Mouse (Mus musculus) urinary bladder, postnatal 14 days (tissue): Measurements from ENCODE around the gene Nanog.
"Not testable (repeated sequence)": the region's sequence is repeated elsewhere in the genome, so short reads cannot be mapped to it uniquely, and the experiment has no call there.

ENCODE experiments used
- DNase-seq: peaks from one replicate; pipeline ENCODE4 v3.0.0; 2021; ENCODE audit warnings: low spot score

The Nanog gene

DNA sequence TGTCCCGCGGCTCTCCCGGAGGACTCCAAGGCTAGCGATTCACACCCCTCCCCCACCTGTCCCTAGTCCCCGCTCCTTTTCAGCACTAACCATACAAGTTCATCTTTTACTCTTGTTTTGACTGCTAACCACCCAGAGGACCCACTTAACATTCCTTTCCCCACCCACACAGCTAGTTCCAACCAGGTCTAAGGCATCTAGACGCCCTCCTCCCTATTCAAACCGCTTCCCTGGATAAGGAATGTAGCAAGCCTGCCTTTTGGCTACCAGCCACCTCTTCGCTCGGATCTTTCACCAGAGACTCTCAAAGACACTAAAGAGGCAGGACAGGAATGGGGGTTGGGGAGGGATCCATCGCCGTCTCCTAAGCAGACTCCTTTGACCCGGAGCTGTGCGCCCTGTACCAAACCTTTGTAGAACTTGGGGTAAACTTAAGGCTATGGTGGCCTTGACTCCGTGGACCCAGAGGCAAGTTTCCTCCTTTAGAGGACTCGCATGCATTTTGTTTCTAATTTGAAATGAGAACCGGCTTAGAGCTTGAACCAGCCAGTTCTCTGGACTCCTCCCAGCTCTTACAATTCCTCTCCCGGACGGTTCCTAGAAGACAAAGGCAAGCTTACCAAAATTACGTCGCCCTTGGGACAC lies 4.7 kb upstream of the Nanog start:
- DNase-seq = peak; percentile 40

DNA sequence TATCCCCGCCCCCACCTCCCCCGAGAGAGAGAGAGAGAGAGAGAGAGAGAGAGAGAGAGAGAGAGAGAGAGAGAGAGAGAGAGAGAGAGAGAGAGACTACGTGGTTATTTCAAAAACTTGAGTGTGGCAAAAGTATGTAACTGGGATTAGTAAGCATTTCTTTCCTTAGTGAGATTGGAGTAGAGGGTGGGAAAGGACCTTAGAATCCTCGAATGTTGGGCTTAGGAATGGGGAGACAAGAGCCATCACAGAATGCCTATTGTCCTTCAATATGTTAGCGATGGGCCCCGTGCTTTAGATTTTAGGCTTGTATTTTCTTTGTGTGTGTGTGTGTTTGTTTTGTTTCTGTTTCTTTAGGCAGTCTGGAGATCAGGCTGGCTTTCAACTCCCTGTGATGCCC lies 4.0 kb upstream of the Nanog start:
- DNase-seq = no peak

DNA sequence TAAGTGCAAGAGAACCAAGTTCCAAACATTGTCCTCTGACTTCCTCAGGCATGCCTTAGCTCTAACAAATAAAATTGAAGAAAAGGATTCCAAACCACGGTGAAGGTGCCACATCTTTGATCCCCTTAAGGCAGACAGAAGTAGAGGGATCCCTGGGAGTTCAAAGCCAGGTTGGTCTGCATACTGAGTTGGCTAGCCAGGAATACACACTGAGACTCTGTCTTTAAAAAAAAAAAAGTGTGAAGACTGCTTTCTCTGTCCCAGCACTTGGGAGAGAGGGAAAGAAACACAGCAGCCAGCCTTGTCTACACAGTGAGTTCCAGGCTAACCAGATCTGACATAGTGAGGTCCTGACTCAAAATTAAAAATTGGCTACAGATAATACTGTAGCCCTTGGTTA lies 3.6 kb upstream of the Nanog start:
- no peak for DNase-seq

DNA sequence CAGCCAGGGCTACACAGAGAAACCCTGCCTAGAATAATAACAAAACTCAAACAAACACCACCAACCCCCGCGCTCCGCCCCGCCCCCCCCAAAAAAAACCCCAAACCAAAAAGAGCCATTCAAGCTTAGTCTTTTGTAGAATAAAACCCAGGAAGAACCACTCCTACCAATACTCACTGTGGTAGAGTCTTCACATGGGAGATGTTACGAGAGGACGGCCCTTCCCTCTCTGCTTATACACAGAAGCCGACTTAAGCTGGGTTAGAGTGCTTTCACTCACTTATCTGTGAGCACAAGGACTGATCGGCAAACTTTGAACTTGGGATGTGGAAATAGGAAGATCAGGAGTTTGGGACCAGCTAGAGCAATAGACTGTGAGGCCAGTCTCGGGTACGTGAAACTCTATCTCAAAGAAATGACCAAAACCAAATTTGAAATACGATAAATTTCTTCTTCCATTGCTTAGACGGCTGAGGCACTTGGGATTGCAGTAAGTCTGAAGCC lies 900 bp upstream of the Nanog start:
- no peak for DNase-seq

DNA sequence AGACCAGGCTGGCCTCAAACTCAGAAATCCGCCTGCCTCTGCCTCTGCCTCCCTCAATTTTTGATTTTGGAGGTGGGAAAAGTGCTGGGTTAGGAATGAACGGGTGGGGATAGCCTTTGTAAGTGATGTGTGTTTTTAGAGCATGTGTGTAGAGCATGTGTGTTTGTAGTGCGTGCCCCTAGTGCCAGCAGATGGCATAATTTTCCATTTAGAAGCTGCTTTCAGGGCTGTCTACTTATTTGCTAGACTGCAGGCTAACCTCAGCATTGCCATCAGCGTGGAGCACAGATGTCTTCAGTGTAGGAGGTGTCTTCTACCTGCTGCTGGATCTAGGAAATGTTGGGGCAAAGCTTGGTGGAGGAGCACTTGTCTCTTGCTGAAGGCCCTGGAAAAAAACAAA lies 1.5 kb downstream of the Nanog start:
- DNase-seq = no peak

DNA sequence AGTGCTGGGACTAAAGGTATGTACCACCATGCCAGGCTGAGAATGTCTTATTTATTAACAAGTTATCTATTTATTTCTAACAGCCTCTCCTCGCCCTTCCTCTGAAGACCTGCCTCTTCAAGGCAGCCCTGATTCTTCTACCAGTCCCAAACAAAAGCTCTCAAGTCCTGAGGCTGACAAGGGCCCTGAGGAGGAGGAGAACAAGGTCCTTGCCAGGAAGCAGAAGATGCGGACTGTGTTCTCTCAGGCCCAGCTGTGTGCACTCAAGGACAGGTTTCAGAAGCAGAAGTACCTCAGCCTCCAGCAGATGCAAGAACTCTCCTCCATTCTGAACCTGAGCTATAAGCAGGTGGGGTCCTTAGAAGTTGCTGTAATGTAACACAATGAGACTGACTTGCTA lies 4.2 kb downstream of the Nanog start:
- DNase-seq = no peak

DNA sequence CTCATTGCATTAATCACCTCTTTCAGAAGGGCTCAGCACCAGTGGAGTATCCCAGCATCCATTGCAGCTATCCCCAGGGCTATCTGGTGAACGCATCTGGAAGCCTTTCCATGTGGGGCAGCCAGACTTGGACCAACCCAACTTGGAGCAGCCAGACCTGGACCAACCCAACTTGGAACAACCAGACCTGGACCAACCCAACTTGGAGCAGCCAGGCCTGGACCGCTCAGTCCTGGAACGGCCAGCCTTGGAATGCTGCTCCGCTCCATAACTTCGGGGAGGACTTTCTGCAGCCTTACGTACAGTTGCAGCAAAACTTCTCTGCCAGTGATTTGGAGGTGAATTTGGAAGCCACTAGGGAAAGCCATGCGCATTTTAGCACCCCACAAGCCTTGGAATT lies 5.8 kb downstream of the Nanog start:
- not testable (repeated sequence) for DNase-seq

DNA sequence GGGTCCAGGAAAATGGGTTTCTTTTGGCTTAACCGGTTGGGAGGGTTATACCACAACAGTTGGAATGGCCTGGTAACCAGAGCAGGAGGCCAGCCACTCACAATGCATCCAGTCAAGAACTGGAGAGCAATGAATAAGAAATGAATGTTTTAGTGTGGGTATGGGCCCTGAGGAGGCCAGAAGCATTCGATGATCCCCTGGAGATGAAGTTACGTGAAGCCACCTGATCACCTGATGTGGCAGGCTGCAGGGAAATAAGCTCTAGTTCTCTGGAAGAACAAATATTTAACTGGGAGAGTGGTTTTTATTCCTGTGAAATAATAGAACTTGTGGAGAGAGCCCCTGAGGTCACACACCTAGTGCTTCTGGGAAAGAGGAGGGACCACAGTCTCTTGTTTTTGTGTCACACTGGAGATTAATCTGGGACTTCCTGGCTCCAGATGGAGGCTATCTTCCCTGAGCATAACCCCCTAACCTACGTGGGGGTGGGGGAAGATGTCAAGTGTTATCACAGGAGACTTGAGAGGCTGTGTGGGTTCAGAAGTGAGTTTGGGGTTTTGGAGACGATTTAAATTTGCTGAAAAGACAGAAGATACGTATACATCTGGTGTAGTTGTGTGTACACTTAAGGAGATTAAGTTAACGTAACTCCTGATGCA lies 7.5 kb downstream of the Nanog start:
- DNase-seq = no peak

DNA sequence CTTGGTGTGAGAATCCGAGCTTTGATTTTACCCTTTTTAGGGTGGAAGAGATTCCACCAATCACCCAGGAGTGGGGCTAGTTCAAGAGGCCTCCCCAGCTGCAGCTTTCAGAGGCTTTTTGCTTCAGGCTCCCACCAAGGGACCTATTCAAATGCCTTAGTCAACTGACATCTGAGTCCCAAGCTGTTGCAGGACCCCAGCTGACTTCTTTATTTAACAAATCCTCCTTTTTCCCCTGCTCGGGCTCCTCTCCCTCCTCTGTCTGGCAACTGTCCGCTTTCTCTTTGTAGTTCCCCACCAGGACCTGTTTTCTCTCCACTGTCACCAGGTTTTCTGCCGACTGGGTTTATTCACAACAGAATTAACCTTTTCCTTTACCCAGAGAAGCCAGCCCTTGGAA lies 8.6 kb downstream of the Nanog start:
- no peak for DNase-seq

DNA sequence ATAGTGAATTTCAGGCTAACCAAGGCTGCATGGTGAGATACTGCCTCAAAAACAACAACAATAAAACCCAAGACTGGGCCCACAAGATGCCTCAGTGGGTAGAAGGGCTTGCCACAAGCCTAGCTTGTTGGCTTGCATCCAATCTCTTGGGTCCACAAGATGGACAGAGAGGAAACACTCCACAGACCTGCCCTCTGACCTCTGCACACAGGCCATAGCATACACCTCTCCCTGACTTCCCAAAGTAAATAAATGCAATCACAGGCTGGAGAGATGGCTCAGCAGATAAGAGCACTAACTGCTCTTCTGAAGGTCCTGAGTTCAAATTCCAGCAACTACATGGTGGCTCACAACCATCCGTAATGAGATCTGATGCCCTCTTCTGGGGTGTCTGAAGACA lies 10.9 kb downstream of the Nanog start:
- not testable (repeated sequence) for DNase-seq

DNA sequence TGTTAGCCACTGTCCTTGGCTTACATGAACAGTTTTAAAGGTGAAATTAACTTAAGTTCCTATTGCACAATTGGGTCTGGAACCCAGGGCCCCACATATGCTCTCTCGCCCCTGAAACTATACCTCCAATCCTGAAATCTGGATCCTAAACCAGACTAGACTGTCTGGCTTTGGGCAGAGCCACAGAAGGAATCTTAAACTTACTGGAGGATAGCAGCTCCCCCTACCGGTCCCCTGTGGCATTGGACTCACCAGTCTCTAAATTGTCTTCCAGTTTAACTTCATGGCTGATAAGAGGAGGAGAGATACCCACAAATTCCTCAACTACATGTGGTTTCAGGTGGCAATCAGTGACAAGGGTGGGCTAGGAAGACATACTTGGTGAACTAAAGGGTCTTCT lies 12.7 kb downstream of the Nanog start:
- peak; percentile 66 for DNase-seq

DNA sequence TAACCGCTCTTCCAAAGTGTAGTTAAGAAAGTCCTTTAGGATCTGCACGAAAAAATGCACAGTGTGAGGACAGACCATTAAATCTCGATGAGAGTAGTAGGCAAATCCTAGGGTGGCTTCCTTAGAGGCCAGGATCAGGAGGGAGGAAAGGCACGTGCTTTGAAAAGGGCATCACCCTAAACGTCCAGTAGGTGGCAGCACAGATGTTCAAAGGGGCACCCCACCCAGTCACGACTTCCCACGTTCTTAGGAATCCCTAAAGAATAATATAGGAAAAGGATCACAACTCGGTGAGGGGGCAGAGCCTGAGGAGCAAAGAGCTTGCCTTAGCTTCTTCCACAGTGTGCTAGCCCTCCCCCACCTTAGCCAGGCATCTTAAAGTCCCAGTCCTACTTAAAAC lies 32.7 kb downstream of the Nanog start:
- DNase-seq = peak; percentile 77

DNA sequence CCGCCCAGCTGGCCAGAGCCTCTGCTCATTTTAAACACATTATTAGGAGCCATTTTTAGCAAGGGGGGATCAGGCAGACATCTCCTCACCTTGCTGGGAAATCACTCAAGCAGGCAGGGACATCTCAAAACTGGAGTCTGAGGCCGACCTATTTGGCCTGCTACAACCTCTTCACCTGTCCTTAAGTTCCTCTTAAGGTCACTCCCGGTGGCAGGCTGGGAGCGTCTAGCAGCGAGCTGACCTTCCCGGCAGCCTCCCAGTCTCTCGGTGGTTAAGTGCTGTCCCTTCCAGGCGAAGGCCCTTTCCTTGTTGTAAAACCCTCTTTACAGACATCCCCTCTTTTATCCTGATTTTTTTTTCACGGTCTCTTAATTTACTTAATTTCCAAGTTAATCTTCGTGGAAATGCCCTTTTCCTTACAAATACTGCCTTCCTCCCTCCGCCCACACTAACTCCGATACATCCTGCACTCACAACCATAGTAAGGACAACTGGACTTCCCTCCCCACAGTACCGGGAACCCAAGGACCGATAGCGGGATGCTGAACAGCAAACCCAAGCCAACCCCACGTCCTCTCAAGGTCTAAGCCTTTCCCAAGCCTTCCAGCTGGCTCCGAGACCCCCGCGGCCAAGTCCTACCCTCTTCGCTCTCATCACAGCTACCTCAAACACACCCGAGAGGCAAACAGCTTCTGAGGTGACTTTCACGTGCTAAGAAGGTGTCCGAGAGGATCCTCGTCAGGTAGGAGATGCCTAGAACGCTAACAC lies 34.4 kb downstream of the Nanog start:
- DNase-seq = no peak

DNA sequence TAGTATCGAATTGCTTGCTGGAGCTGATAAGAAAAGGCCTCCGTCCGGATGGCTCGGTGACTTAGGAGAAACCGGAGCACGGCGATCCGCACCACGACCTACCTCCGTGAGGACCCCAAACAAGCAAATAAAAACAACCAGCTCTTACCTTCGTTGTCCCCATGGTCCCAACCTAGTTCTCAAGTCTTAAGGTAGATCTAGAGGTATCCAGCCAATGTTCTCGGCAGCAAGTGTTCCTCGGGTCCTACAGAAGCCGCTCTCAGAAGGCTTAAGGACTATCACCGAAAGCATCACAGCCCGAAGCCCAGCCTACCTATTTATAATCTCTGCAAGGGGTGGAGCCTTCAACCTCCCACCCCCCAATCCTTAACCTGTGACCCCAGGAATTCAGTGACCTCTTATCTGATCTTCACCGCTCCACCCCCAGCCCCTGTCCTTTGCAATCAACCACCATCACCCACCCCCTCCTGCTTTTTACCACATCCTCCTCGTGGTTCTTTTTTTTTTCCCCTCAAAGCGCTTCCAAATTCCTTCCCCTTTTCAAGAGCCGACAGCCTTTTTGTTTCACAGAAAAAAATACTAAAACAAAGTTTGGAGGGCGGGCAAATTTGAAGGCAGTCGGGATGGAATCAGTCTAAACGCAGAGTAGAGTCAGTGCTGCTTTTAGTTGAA lies 35.1 kb downstream of the Nanog start:
- DNase-seq = no peak

DNA sequence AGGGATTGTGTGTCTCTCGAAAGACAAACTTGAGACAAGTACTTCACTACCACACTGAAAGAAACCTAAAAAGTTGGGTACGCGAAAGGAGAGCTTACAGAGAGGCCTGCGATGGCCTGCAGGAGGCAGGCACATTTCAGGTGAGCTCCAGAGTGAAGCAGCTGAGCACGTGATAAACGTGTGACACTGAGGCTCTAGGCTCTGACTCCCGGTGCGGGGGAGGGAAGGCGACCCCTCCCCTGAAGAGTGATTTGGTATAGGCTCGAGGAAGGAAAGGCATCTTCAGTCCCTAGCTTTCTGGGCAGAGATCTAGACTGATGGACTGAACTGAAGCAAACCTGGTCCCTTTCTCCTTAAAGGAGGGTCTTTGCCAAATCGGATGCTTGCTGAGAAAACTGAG lies 36.1 kb downstream of the Nanog start:
- no peak for DNase-seq

DNA sequence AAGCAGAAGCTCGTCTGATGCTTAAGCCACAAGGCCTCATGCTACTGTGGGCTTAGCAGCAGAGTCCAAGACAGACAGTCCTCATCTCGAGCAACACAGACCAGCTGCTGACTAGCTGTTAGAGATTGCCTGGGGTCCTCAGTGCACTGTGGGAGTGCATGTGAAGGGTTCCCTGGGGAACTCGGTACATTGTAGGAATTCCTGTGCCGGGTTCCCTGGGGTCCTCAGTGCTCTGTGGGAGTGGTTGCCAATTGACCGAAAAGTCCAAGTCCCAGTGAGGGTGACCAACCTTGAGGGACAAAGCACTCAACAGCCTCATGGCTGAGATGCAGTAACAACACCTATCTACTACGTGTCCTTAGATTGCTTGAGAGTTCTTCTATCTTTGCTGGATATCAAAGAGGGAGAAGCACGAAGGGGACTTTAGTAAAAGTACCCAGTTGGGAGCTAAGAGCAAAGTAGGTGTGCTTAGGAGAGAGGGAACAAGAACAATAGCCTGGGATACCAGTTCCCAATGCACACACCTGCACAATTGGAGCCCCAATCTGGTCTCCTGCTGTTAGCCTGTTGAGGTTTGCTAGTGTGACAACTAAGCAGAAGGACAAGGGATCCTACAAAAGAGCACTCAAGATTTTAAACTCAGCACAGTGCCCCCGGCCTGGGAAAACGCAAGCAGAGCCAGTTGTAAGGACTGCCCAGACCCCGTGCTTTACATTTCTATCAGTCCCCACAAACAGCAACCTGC lies 37.4 kb downstream of the Nanog start:
- no peak for DNase-seq

DNA sequence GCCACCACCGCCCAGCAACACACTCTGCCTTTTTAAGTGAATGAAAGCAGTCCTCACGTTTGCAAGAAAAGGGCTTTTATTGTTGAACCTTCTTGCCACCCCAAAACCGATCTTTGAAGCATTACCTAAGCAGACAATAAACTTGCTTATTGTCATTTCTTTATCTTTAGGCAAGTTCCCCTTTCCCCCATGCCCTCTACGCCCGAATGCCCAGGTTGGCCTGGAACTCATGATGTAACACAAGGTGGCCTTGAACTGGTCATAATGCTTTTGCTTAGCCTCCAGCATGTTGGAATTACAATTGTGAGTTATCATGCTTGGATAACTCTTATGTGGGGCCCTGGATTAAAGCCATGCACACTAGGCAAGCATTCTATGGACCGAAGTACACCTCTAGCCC lies 43.3 kb downstream of the Nanog start:
- no peak for DNase-seq

DNA sequence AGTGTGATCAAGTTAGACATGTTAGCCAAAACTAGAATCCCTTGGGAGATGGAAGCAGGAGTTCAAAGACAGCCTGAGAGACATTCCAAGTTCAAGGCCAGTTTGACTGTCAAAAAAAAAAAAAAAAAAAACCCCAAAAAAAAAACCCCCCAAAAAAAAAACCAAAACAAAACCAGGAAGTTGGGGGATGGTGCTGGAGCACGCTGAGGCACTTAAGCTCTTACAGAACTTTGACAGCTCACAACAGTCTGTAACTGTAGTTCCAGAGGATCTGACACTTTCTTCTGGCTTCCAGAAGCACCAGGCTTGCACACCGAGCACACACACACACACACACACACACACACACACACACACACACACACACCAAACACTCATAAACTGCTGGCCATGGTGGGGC lies 48.6 kb downstream of the Nanog start:
- DNase-seq = no peak

DNA sequence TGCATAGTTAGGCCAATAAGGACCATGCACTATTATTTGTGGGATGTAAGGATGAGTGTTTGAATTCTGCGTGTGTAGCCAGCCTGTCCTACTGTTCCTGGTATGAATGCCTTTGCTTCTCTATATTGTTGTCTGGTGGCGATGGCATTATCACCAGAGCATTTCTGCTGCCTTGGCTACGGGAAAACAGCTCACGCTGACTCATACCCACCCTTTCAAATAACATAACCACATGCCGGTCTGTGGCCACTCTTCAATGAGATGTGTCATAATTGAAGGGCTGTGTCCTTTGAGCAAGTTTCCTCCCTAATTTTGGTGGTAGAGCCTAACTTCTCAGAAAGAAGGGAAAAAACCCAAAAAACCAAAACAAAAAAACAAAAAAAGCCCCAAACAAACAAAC lies 51.4 kb downstream of the Nanog start:
- DNase-seq = no peak

DNA sequence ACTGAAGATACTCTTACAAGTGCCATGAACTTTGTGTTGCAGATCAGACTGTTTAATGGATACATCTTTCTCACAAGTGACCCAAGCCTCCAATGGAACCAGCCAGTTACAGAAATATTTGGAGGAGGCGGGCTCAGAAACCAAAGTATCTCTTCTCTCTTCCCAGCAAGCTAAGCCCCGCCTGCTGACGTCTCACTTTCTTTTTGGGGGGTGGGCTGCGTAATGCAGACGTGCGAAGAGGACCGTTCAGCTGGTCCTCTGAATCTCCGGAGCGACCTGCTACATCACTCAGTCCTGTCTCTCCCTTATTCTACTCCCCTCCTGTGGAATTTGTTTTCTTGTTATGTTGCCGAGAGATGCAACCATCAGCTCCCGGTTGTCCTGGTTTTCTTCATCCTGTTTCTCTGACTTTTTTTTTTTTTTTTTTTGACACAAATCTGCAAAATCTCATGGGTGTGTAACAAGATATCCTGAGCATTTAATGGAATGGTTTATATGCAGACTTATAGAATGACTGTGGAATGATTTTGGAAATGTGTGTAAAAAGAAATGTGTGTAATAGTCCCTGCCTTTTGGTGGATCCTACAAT lies 53.8 kb downstream of the Nanog start:
- peak; percentile 49 for DNase-seq

DNA sequence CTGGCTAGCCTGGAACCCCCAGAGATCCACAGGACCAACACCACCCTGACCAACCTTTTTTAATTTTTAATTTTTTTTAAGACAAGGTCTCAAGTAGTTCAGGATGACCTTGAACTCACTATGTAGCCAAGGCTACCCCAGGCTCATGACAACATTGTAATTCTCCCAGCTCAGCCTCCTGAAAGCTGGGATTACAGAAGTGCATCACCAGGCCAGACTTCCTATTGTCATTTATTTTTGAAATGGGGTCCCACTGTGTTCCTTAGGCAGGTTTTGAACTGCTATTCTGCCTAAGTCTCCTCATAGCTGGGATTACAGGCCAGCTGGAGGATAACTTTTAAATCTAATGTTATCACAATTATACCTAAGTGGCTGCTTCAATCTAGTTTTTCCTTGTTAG lies 54.6 kb downstream of the Nanog start:
- no peak for DNase-seq

DNA sequence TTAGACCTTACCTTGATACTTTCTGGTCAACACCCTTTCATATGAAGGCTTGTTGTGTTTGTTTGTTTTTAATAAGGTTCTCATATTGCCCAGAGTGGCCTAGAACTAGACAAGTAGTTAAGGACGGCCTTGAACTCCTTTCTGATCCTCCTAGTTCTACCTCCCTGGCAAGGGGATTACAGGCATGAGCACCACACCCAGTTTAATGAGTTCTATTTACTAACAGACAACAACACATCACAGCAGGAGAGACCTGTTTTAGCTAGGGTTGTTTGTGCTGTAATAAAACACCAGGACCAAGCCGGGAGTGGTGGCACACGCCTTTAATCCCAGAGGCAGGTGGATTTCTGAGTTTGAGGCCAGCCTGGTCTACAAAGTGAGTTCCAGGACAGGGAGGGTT lies 55.2 kb downstream of the Nanog start:
- DNase-seq = no peak
